Mouse (Mus musculus) brain, adult 10 weeks (tissue): ENCODE measurements around the gene Bpifb4. TPM values are rescaled to one million over a fixed set of nuclear protein-coding genes. Genes with fewer than 3 reads are reported as not detected.

Experiments
- polyA plus RNA-seq: library from polyadenylated mRNA; stranded (reverse); fragments of 350-450 nt; fragmentation: Illumina TruSeq; extraction: RNeasy Lipid Tissue Mini Kit (QIAGEN cat#74804); gene quantifications from one replicate; pipeline ENCODE4 v1.2.3, GENCODE M21; 2015; ENCODE audit warnings: low read depth, low replicate concordance

Bpifb4 gene
- not detected for polyA plus RNA-seq

DNA sequence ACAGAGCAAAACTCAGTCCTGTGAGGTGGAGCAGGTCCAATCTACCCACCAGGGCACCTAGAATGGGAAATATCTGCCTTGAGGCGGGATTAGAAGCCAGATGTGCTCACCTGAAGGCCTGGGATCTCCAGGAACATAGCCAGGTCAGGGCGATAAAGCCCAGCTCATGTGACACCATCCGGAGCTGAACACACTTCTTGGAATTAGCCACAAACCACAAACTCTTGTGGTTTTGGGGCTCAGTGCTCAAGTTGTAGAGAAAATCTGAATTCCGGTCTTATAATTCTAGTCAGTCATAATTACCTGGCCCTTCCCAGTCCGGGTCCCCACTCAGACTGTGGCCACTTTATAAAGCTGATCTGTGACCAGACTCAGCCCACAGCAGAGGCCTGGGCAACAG lies at the start of gene Bpifb4:
Gene Bpifb4 (plus strand): TSS at position 370 of the 400 bp plus-strand sequence.

DNA sequence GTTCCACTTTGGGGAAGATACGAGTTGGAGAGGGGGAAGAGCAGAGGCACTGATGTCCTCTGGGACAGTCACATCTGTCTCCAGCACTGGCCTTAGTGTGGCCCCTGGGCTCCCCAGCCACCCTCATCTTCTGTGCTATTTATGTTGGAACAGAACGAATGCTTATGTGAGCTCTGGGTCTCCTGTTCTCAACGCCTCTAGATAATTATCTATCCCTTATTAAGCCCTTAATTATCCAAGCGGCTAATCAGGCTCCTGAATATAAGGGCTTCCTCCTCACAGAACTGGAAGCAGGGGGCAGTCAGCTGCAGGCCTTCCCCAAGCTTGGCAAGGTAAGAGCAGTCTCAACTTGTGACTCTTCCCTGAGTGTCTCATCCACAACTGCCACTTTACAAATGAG lies 37.9 kb upstream of the Bpifb4 start, which contains the start of gene Bpifb6:
Gene Bpifb6 (plus strand): TSS at position 301 of the 400 bp plus-strand sequence.

DNA sequence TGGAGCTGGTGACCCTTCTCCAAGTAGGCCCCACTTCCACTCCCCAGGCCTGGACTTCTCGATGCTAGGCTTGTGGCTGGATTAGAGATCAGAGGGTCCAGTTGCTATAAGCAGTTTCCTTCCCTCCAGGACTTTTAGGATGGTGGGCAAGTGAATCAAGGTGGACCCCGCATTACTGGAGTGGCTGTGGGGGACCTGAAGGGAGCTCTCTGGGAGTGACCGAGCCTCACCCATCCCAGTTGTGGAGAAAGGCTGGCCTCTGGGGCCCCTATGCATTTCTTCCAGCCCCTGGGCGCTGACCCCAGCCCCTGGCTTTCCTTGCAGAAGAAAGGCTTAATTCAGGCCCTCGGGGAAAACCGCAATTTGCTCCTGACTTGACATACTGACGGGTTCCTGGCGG lies 20.1 kb upstream of the Bpifb4 start, which contains the start of gene Bpifb3:
Gene Bpifb3 (plus strand): TSS at position 301 of the 400 bp plus-strand sequence.

DNA sequence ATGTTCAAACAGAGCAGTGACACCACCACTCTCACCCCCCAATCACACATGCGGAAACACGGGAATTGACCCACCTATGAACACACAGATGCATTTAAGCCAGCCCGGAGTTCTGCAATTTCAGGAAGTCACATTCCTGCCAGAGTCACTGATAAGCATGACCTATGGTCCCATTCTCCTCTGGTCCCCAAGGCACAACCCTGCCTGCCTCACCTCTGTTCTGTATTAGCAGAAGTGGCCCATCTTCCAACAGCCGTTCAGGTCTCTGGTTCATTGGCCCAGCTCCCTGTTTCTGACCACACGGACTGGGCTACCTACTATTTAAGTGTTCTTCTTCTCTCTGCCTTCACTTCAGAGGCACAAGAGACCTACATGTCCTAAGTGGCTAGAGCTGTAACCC lies 36.6 kb downstream of the Bpifb4 start, which contains the start of gene Bpifa6:
Gene Bpifa6 (plus strand): TSS at position 364 of the 400 bp plus-strand sequence.

DNA sequence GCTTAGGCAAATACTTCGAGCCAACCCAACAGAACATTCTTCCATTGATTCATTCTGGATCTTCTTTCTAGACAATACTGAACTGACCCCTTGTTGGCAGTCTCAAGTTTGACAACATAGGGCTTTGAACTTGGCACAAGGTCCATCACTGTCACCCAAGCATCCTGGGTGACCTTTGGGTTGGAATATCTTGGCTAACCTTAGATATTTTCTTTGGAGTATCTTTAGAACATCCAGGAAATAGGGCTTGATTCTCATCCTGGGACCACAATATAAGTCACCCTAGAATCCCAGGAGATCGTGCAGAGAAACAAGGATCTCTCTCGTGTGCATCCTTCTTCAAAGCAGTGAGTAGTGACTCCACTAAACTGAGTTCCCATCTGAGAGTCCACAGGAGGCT lies 70.0 kb downstream of the Bpifb4 start, which contains the start of gene Bpifa2:
Gene Bpifa2 (plus strand): TSS at position 301 of the 400 bp plus-strand sequence.

Other genes starting within 250 kb of the Bpifb4 start
- gene Dnmt3c, start 241.6 kb upstream of the Bpifb4 start, polyA plus RNA-seq = not detected
- 66.8 TPM for gene Mapre1, start 196.9 kb upstream of the Bpifb4 start, polyA plus RNA-seq
- not detected for gene Efcab8, start 158.3 kb upstream of the Bpifb4 start, polyA plus RNA-seq
- not detected for gene Sun5, start 67.1 kb upstream of the Bpifb4 start, polyA plus RNA-seq
- gene Bpifb2, start 63.2 kb upstream of the Bpifb4 start, polyA plus RNA-seq = not detected
- gene Bpifb6, start 37.8 kb upstream of the Bpifb4 start, polyA plus RNA-seq = not detected
- not detected for gene Bpifb3, start 20.0 kb upstream of the Bpifb4 start, polyA plus RNA-seq
- gene Bpifa6, start 36.7 kb downstream of the Bpifb4 start, polyA plus RNA-seq = not detected
- gene Bpifa2, start 70.1 kb downstream of the Bpifb4 start, polyA plus RNA-seq = not detected
- gene Bpifa3, start 192.1 kb downstream of the Bpifb4 start, polyA plus RNA-seq = not detected
- gene Bpifa1, start 204.7 kb downstream of the Bpifb4 start, polyA plus RNA-seq = not detected
- gene Bpifa5, start 224.4 kb downstream of the Bpifb4 start, polyA plus RNA-seq = not detected